Comparison of ENCODE assay signal across 8 mouse cellular contexts in genomic region chr3:32395771-32396551, GRCm38 (mm10). TPM values are rescaled to one million over a fixed set of nuclear protein-coding genes. Genes with fewer than 3 reads are reported as not detected.
DNase-seq lines count a peak whose midpoint lies in the region; ATAC-seq lines count a peak whose summit lies in the region.

No protein-coding gene starts in this region.

- DNase-seq in heart, adult 11 months: peak; percentile 95
- no peak for DNase-seq in heart, postnatal 25 days (ENCODE audit: low spot score)
- DNase-seq in adrenal gland, postnatal 14 days: peak; percentile 40
- DNase-seq in heart, postnatal 14 days: peak; percentile 32 to 52
- DNase-seq in kidney, postnatal 4 days: peak; percentile 52 to 66
- peak; percentile 34 for DNase-seq in splenic B cell, adult 2 months (ENCODE audit: low read depth, low spot score)

- no peaks in the 10 kb centered on the region for H3K9me3 ChIP-seq in embryonic facial prominence, embryonic 15.5 days (replicated peaks)

- peaks cover 26% of the 10 kb centered on the region for H3K4me1 ChIP-seq in embryonic facial prominence, embryonic 15.5 days

- peak overlapping the region; percentile 99 for H3K27ac ChIP-seq in embryonic facial prominence, embryonic 15.5 days (replicated peaks)

- H3K27me3 ChIP-seq in embryonic facial prominence, embryonic 15.5 days: no peaks in the 10 kb centered on the region
- H3K27me3 ChIP-seq in splenic B cell, adult 2 months (ENCODE audit: control insufficient read depth, insufficient read depth, low read length, poor library complexity, severe bottlenecking): no peaks in the 10 kb centered on the region; the same call in 1 of the 2 replicates

- peak overlapping the region; percentile 69 for H3K4me2 ChIP-seq in embryonic facial prominence, embryonic 15.5 days (replicated peaks)

- 16% methylated on average over 23 of the region's 24 CpGs for WGBS in embryonic facial prominence, embryonic 15.5 days

- no peak for ATAC-seq in embryonic facial prominence, embryonic 15.5 days (ENCODE audit: insufficient number of reproducible peaks, low FRiP score, low TSS enrichment, low read depth)
- ATAC-seq in megakaryocyte progenitor cell, adult 5-6 weeks (replicated peaks; ENCODE audit: poor library complexity): peak; percentile 14

- peak overlapping the region; percentile 43 for H3K9ac ChIP-seq in embryonic facial prominence, embryonic 15.5 days

- H3K36me3 ChIP-seq in embryonic facial prominence, embryonic 15.5 days: no peaks in the 10 kb centered on the region
- H3K36me3 ChIP-seq in splenic B cell, adult 2 months (ENCODE audit: control insufficient read depth, insufficient read depth, low read length, poor library complexity, severe bottlenecking): no peaks in the 10 kb centered on the region

- H3K4me3 ChIP-seq in embryonic facial prominence, embryonic 15.5 days (replicated peaks): peak overlapping the region; percentile 89

- intact Hi-C loops in heart, postnatal 25 days (cut with DNase I): loop anchor here (2.0 to 5.0 kb wide), 4 partner anchors 29 to 116 kb away; partner anchors contain the start of genes Zfp639 and Zmat3
- intact Hi-C loops in heart, postnatal 14 days (cut with DNase I): loop anchor here (1.0 to 5.0 kb wide), 3 partner anchors 31 to 56 kb away; no protein-coding TSS in a partner anchor

RNA-seq across cellular contexts. Expression of gene Pik3ca, which starts 1.5 kb away (rescaled TPM):
- total RNA-seq in heart, postnatal 25 days (2021): 10 to 100 TPM; 45.8 to 54.2 TPM
- 49.5 and 54.0 TPM in 2 replicates for total RNA-seq in adrenal gland, postnatal 14 days (2021)
- 10.3 and 11.8 TPM in 2 replicates for polyA plus RNA-seq in embryonic facial prominence, embryonic 15.5 days (2015; fragmentation: Nextera tagmentation; extraction: Ambion mirVana)
- 10 to 100 TPM; 45.4 to 46.2 TPM for total RNA-seq in heart, postnatal 14 days (2021)
- 19.1 and 19.9 TPM in 2 replicates for total RNA-seq in megakaryocyte progenitor cell, adult 5-6 weeks (2015)
- 21.1 and 23.2 TPM in 2 replicates for total RNA-seq in megakaryocyte progenitor cell, adult 5-6 weeks (2017)

RNA-seq across cellular contexts. Expression of gene Zmat3, which starts 30.1 kb away (rescaled TPM):
- total RNA-seq in heart, postnatal 25 days (2021): 1 to 10 TPM; 6.2 to 7.0 TPM
- total RNA-seq in adrenal gland, postnatal 14 days (2021): 15.9 and 16.7 TPM in 2 replicates
- 4.7 and 4.8 TPM in 2 replicates for polyA plus RNA-seq in embryonic facial prominence, embryonic 15.5 days (2015; fragmentation: Nextera tagmentation; extraction: Ambion mirVana)
- 1 to 10 TPM; 8.4 to 9.7 TPM for total RNA-seq in heart, postnatal 14 days (2021)
- 1.9 TPM in 2 replicates for total RNA-seq in megakaryocyte progenitor cell, adult 5-6 weeks (2015)
- total RNA-seq in megakaryocyte progenitor cell, adult 5-6 weeks (2017): 0.12 and 0.64 TPM in 2 replicates
